Mouse (Mus musculus) ovary, adult 18-20 months (tissue): ENCODE measurements around the gene Itih2.

Experiments used
- DNase-seq: peaks from one replicate; pipeline ENCODE4 v3.0.0; 2022; ENCODE audit warnings: low spot score, mixed read lengths

Itih2 gene

GRCm38 (mm10) chr2:10118751-10119150, 12.4 kb downstream of the Itih2 start:
- no peak for DNase-seq

GRCm38 (mm10) chr2:10108535-10109189, 22.5 kb downstream of the Itih2 start:
- DNase-seq, result no peak

DNA sequence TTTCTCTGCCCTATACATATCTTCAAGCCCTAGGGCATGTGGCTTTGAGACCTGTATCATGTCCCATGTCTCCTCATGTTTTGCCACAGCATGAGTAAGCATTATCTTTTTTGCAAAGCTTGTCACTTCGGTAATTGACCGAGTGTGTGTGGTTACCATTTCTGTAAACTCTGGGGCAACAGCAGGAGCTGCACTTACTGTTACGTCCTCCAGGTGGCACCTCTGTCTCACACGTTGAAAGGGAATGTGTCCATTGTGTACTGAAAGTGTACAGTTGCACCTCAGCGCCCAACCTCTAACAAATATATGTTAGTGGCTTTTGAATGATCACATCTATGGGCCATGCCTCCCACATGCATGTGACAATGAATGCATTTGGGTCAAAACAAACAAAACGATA, 30.0 kb downstream of the Itih2 start:
- DNase-seq, result no peak

DNA sequence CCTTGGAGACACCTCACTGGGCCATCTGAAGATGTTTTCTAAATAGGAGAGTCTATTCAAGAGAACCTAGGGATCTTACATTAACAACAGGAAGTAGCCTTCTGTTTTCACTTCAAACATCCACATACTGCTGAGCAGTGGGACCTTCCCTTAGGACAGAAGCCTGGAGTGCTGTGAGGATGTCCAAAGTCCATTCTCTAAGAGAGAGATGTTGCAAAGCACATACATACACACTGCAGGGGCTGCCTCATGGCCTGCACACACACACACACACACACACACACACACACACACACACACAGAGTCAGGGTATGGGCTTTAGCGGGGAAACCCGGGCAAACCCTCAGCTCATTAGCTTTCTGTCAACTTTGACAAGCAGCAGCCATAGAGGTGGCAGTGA, 30.7 kb downstream of the Itih2 start:
- no peak for DNase-seq

GRCm38 (mm10) chr2:10098598-10099215, 32.5 kb downstream of the Itih2 start:
- no peak for DNase-seq

DNA sequence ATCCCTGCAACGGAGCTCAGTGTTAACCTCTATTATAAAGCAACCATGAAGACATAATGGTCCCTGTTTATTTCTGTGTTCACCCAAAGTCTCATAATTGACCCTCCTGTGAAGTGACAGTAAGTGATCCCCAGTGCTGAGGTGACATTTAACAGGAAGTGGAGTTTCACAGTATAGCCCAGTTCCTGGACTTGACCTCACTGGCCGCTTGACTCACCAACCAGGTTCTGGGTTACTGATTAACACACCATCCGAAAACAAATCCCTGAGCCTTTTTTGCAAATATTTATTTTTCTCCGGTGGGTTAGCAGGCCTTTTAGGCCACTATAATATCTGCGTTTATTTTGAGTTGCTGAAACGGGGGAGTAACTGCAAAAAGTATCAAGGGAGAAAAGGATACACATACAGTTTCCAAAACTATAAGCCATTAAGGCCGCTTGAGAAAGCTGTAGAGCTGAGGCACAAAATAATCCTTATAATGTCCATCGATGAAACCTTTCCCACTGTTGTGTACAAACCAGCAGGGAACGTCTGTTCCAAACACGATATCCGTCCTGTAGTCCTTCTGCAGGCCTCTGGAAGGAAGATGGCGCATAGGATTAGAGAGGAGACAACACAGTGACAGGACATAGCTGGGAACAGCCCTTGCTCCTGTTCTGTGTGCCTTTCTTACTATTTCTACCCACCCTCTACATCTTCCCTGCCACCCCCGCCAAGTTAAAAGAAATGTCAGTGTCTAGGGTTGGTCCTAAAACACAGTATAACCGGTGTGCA, 36.7 kb downstream of the Itih2 start:
- DNase-seq, result no peak

- DNase-seq, result no peak
Measured at GRCm38 (mm10) chr2:10087256-10087850, 43.8 kb downstream of the Itih2 start.

DNA sequence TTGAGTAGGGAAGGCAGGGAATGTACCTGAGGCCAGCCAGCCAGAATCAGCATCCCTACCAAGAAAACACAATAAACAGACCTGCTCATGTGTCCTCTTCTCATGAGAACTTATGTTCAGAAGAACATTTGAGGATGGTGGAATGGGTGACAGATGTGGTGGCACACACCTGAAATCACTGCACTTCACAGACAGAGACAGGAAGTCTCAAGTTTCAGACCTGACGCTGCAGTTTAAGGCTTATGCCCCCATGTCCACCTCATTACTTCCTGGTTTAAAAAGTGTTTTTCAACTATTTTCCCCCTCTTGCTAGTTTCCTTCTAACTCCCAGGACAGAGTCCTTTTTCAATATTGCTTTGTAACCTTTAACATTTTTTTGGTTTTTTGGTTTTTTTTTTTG, 48.5 kb downstream of the Itih2 start:
- DNase-seq, result no peak

DNA sequence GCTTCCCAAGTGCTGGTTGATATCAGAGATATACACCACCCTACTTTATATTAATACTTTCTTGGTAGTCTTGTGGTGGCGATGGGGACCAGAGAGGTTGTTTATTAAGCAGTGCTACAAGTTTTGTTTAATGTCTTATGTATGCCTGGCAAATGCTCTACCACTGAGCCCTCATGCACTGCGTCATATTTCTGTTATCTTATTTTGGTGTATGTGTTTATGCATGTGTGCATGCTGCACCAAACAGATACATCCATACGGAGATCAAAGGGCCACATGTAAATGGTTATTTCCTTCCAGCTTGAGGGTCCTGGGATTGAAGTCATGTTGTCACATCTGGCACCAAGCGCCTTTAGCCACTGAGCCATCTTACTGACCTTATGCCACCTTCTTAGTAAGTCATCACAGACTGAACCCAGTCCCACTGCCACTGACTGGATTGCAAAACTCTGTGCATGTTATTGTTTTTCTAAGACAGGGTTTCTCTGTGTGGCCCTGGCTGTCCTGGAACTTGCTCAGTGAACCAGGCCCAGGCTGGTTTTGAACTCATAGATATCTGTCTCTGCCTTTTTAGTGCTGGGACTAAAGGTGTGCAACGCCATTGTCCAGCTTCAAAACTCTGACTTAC, 49.6 kb downstream of the Itih2 start:
- DNase-seq, result no peak

DNA sequence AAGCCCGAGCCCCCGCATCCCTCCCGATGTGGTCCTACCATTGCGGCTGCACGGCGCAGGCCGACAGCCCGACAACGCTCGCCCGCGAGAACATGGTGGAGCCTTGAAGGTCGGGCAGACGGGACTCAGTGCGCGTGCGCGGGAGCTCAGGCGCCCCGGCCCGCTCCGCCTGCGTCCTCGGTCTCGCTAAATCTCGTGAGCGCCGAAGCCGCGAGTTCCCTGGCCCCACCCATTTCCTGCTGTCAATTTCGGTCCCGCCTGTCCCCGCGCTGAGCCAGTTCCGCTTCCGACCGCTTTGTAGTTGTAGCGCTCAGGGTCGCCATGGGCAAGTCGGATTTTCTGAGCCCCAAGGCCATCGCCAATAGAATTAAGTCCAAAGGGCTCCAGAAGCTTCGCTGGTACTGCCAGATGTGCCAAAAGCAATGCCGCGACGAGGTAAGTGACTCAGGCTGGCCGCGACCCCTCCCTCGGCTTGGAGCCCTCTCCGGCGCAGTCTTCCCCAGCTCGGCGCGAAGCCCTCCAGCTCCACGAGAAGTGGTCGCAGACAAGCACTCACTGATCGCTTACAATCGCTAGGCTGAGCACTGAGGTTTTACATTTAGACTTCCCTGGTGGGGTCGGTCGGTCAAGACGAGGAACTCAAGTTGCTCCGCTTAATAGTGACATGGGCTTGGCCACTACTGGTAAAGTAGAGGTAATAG, 50.7 kb downstream of the Itih2 start, which contains the start of the genes Atp5c1 and Kin:
TSS of gene Atp5c1 (minus strand) at position 201 of the 701 bp plus-strand sequence.
TSS of gene Kin (plus strand) at position 284 of the 701 bp plus-strand sequence.
- DNase-seq, result peak; percentile 95

DNA sequence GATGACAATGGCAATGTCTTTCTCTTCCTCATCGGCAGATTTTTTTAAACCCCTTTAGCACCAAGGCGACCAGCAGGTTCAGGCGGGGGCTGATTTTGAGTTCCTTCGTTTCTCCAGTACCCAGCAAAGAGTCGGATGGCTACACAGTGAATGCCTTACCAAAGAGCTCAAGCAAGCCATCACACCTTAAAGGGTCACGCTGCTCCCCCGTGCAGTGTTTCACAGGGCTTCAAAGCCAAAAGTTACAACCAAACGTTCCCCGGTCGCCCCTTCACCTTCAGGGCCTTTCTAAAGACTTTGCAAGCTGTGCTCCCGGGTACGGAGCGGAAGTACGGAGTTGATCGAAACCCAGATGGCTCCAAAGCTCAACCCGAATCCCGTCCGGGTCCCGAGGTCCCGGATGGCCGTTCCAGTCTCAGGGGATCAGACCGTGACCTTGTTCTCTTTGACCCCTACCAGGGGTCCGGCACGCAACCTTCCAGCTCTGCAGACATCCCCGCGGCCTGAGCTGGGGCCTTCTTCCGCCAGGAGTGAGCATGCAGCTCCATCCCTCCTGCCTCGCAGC, 51.4 kb downstream of the Itih2 start:
- DNase-seq, result no peak

GRCm38 (mm10) chr2:10076675-10077074, 54.5 kb downstream of the Itih2 start:
- DNase-seq, result no peak

GRCm38 (mm10) chr2:10074470-10074869, 56.7 kb downstream of the Itih2 start:
- DNase-seq, result no peak

DNA sequence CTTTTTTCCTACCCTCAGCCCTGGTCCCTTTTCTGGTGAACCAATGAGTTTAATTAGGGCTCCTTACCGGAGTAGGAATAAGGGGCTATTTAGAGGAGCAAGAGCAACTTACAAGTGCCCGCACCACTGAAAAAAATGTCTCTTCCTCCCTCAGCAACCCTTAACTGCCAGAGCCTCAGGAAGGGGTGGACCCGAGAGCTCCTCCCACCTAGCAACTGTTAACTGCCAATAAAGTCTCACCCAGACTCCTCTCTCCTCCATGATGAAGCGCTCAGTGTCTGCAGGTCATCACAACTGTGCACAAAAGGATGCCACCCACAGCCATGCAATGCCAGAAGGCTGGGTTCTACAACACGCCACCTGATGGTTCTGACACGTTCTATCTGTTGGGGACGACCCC, 59.4 kb downstream of the Itih2 start:
- DNase-seq, result no peak

DNA sequence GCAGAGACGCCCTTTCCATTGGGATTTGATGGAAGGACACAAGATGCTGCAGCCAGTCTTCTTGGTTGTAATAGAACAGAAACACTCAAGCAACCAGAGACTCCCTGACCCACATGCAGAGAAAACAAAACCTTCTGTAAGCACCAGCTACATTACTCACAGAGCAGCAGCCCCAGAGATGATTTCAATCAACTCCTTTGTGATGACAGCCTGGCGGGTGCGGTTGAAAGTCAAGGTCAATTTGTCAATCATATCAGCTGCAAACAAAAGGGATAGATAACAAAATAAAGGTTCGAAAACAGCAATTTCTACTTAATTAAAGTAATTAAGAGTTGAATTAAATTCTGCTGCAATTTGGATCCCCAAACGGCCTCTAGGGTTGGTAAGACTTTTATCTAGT, 72.4 kb downstream of the Itih2 start:
- no peak for DNase-seq

DNA sequence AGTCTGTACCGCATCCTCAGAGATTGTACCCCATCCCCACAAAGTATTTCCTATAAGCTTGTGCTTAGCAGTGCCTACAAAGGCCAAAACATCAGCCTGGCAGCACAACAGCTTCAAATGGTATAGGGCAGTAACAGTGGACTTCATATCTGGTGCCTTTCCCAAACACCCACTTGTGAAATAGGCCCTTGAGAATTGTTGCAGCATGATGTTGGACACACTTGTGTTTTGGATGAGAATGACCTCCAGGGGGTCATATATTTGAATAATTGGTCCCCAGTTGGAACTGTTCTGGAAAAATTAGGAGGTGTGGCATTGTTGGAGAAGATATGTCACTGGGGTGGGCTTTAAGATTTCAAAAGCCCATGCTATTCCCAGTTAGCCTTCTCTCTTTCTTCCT, 79.2 kb downstream of the Itih2 start:
- DNase-seq, result no peak

DNA sequence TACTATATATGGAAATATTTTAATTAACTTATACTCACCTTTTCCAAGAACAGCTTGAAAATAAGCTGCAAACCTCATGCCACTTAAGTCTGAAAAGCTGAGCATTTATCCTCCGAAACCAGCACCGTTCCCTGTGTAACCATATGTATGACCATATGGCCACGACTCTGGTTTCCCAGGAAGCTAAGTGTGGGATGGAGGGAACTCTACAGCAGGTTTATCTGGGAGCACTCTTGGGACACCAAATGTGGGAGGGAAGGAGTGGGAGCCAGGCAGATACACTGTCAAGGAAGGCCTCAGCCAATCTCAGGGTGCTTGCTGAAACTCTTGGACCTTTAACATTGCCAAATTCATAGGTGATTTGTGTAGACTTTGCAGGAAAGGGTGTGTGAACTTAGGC, 80.3 kb downstream of the Itih2 start:
- no peak for DNase-seq

DNA sequence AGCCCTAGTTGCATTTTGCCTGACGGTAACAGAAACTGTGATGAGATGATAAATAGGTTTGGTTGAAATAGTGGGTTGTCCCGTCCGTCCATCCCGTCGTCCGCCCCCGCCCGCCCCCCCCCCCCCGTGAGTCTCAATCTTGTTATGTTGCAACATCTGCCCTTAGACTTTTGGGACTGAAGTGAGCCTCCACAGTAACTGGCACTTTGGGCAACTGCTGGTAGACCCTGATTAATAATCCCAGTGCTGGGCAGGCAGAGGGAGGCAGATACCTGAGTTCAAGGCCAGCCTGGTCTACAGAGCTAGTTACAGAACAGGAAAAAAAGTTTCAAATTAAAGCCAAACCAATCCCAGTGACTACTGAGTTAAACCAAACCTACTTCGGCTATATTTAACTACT, 81.7 kb downstream of the Itih2 start:
- DNase-seq, result no peak

GRCm38 (mm10) chr2:10048461-10048860, 82.7 kb downstream of the Itih2 start, which contains the start of gene Taf3:
TSS of gene Taf3 (minus strand) at chr2:10048596.
- DNase-seq, result peak; percentile 85

DNA sequence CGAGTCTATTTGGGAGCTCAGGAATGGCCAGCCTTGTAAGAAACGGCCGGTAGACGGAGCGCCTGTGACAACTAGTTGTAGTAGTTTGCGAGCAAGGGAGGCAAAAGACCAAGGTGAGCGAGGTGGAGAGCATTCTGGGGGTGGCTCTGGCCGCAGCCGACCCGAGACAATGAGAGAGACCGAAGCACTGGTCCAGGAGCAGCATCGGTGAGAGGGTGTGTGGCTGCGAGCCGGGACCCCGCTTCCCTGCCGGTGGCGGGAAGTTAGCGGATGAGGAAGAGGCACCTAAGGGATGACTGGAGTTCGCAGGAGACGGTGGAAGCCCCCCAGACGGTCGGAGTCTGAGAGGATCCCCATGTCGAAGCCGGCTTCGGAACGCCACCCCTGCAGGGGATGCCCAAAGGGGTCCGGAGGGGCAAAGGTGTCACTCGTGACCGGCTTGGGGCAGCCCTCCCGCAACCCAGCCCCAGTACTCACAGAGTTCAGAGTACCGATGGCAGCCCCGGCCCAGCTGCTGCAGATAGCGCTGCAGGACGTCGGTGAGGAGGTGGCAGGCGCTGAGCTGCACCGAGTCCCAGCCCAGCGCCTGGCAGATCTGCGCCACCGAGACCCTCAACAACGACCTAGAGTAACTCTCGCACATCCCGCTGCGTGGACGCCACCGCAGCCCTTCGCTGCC, 83.3 kb downstream of the Itih2 start:
- no peak for DNase-seq
